Mouse (Mus musculus): ENCODE data around the gene Zfp30. TPM values are rescaled to one million over a fixed set of nuclear protein-coding genes. Genes with fewer than 3 reads are reported as not detected.
A peak's percentile ranks its signal among the peaks of the same experiment; 100 is the strongest.

The Zfp30 gene
- total and polyA plus RNA-seq, 3 experiments: 1.4 to 2.7 TPM; not detected in 1

GRCm38 (mm10) chr7:29767058-29767686 lies 16.6 kb upstream of the Zfp30 start:
- DNase-seq (ENCODE audit: low read depth, low spot score): peak; percentile 91

GRCm38 (mm10) chr7:29768090-29768900 lies 15.5 kb upstream of the Zfp30 start, which contains the start of gene Zfp84:
Gene Zfp84 (plus strand): TSS chr7:29768552.
- Histone ChIP-seq H3K4me3 (ENCODE audit: control insufficient read depth in 1 of 2, insufficient read depth in 1 of 2, low read depth in 2 of 2, low read length in 2 of 2) (peak within 1 kb of the TSS; percentile 80 to 92), H3K36me3 (ENCODE audit: control insufficient read depth in 1 of 2, insufficient read depth in 2 of 2, low read length in 2 of 2) (peaks cover 0 to 8% of the 10 kb centered on the region in 2 experiments; a peak in 3 of 4 replicates), H3K27ac (ENCODE audit: control insufficient read depth, low read depth, low read length) (peak within 1 kb of the TSS; percentile 97), H3K79me2 (ENCODE audit: control insufficient read depth, insufficient read depth, low read length, poor library complexity) (peaks cover 21% of the 10 kb centered on the region), H3K27me3 (ENCODE audit: control insufficient read depth in 1 of 2, insufficient read depth in 2 of 2, low read length in 2 of 2) (no peaks in the 10 kb centered on the region), H3K9me3 (replicated peaks; ENCODE audit: insufficient read depth, low read length) (no peaks in the 10 kb centered on the region), H3K4me1 (ENCODE audit: control insufficient read depth in 1 of 2, insufficient read depth in 2 of 2, low read length in 2 of 2) (peaks cover 4 to 10% of the 10 kb centered on the region in 2 experiments; a peak in 2 of 4 replicates), H3K9ac (ENCODE audit: control insufficient read depth, low read depth, low read length, poor library complexity, severe bottlenecking) (peak within 1 kb of the TSS; percentile 93)
- DNase-seq (ENCODE audit: low read depth, low spot score): peak; percentile 96
- peak; percentile 51 to 83; a peak in 3 of 4 replicates for TF ChIP-seq POLR2A (IDR thresholded peaks at IDR 0.05; ENCODE audit: control insufficient read depth in 1 of 2, insufficient read depth in 1 of 2, low read depth in 1 of 2, low read length in 2 of 2, poor library complexity in 1 of 2)
- TF ChIP-seq NELFE (IDR thresholded peaks at IDR 0.05; ENCODE audit: low read depth, low read length): peak; percentile 71
- TF ChIP-seq NRF1 (IDR thresholded peaks at IDR 0.05; ENCODE audit: insufficient read depth, low read depth, low read length, poor library complexity, severe bottlenecking): no peak
- TF ChIP-seq ELF1 (IDR thresholded peaks at IDR 0.05; ENCODE audit: low read depth, low read length): peak; percentile 96
- peak in 2 of 3 experiments; percentile 4 to 12; a peak in 1 of 6 replicates for TF ChIP-seq CTCF (IDR thresholded peaks at IDR 0.05 in 2 of 3, conservative IDR thresholded peaks at IDR 0.05 in 1 of 3; ENCODE audit: control insufficient read depth in 1 of 3, insufficient read depth in 1 of 3, low read depth in 2 of 3, low read length in 3 of 3, poor library complexity in 1 of 3, severe bottlenecking in 1 of 3)
- 0 out of 2 replicates have a peak, but pooled peaks have one; percentile 40 for TF ChIP-seq USF1 (IDR thresholded peaks at IDR 0.05; ENCODE audit: low read depth, low read length)
- no peak for TF ChIP-seq TAL1 (IDR thresholded peaks at IDR 0.05; ENCODE audit: low read length)
- no peak for TF ChIP-seq USF2 (IDR thresholded peaks at IDR 0.05; ENCODE audit: borderline replicate concordance in 1 of 2, insufficient read depth in 1 of 2, low read depth in 1 of 2, low read length in 2 of 2)
- TF ChIP-seq JUND (IDR thresholded peaks at IDR 0.05; ENCODE audit: low read depth, low read length): no peak
- TF ChIP-seq E2F4 (IDR thresholded peaks at IDR 0.05; ENCODE audit: borderline replicate concordance, low read depth, low read length): no peak
- TF ChIP-seq POLR2AphosphoS2 (IDR thresholded peaks at IDR 0.05; ENCODE audit: low read length): 0 out of 2 replicates have a peak, but pooled peaks have one; percentile 52
- TF ChIP-seq MYC (IDR thresholded peaks at IDR 0.05; ENCODE audit: low read depth, low read length): peak; percentile 95
- TF ChIP-seq ZNF384 (IDR thresholded peaks at IDR 0.05; ENCODE audit: low read depth, low read length): 0 out of 2 replicates have a peak, but pooled peaks have one; percentile 8
- TF ChIP-seq TBP (IDR thresholded peaks at IDR 0.05; ENCODE audit: low read depth, low read length): peak; percentile 99
- peak; percentile 33; the same call in 1 of the 2 replicates for TF ChIP-seq MAZ (IDR thresholded peaks at IDR 0.05; ENCODE audit: low read depth, low read length)
- TF ChIP-seq HCFC1 (IDR thresholded peaks at IDR 0.05; ENCODE audit: low read depth, low read length): peak; percentile 95
- TF ChIP-seq ZMIZ1 (IDR thresholded peaks at IDR 0.05; ENCODE audit: low read depth, low read length): no peak; the same call in 1 of the 2 replicates
- peak; percentile 87 for TF ChIP-seq SIN3A (IDR thresholded peaks at IDR 0.05; ENCODE audit: low read length)
- TF ChIP-seq ZC3H11A (IDR thresholded peaks at IDR 0.05; ENCODE audit: low read depth, low read length): no peak
- TF ChIP-seq TCF12 (IDR thresholded peaks at IDR 0.05; ENCODE audit: low read depth, low read length): peak; percentile 25; the same call in 1 of the 2 replicates
- peak; percentile 58 for TF ChIP-seq CHD2 (IDR thresholded peaks at IDR 0.05; ENCODE audit: low read length)

More at GRCm38 (mm10) chr7:29767058-29767686, 16.6 kb upstream of the Zfp30 start:
- peak overlapping the region; percentile 80 to 92 for H3K4me3 ChIP-seq (ENCODE audit: control insufficient read depth in 1 of 2, insufficient read depth in 1 of 2, low read depth in 2 of 2, low read length in 2 of 2)
- peaks cover 21% of the 10 kb centered on the region for H3K79me2 ChIP-seq (ENCODE audit: control insufficient read depth, insufficient read depth, low read length, poor library complexity)
- H3K4me1 ChIP-seq (ENCODE audit: control insufficient read depth in 1 of 2, insufficient read depth in 2 of 2, low read length in 2 of 2): peaks cover 4 to 10% of the 10 kb centered on the region in 2 experiments; a peak in 2 of 4 replicates
- no peaks in the 10 kb centered on the region for H3K27me3 ChIP-seq (ENCODE audit: control insufficient read depth in 1 of 2, insufficient read depth in 2 of 2, low read length in 2 of 2)
- H3K9me3 ChIP-seq (replicated peaks; ENCODE audit: insufficient read depth, low read length): no peaks in the 10 kb centered on the region
- TF ChIP-seq JUND (IDR thresholded peaks at IDR 0.05; ENCODE audit: low read depth, low read length): peak; percentile 99
- TF ChIP-seq NRF1 (IDR thresholded peaks at IDR 0.05; ENCODE audit: insufficient read depth, low read depth, low read length, poor library complexity, severe bottlenecking): no peak
- TF ChIP-seq EP300 (IDR thresholded peaks at IDR 0.05; ENCODE audit: low read depth in 1 of 2, low read length in 2 of 2): 0 out of 4 replicates have a peak, but pooled peaks of 1 of the 2 experiments have one; percentile 6
- peak; percentile 96 for TF ChIP-seq HCFC1 (IDR thresholded peaks at IDR 0.05; ENCODE audit: low read depth, low read length)
- peak; percentile 93 for TF ChIP-seq SIN3A (IDR thresholded peaks at IDR 0.05; ENCODE audit: low read length)
- 0 out of 2 replicates have a peak, but pooled peaks have one; percentile 8 for TF ChIP-seq GATA1 (IDR thresholded peaks at IDR 0.05; ENCODE audit: low read depth, low read length)
- TF ChIP-seq SMC3 (IDR thresholded peaks at IDR 0.05; ENCODE audit: low read depth, low read length): no peak
- TF ChIP-seq ETS1 (IDR thresholded peaks at IDR 0.05; ENCODE audit: low read depth, low read length): no peak
- TF ChIP-seq ELF1 (IDR thresholded peaks at IDR 0.05; ENCODE audit: low read depth, low read length): peak; percentile 68
- TF ChIP-seq NELFE (IDR thresholded peaks at IDR 0.05; ENCODE audit: low read depth, low read length): peak; percentile 36; the same call in 1 of the 2 replicates
- TF ChIP-seq TCF12 (IDR thresholded peaks at IDR 0.05; ENCODE audit: low read depth, low read length): peak; percentile 47
- no peak; the same call in 1 of the 2 replicates for TF ChIP-seq ZMIZ1 (IDR thresholded peaks at IDR 0.05; ENCODE audit: low read depth, low read length)
- peak; percentile 66 for TF ChIP-seq TBP (IDR thresholded peaks at IDR 0.05; ENCODE audit: low read depth, low read length)
- no peak for TF ChIP-seq ZNF384 (IDR thresholded peaks at IDR 0.05; ENCODE audit: low read depth, low read length)
- TF ChIP-seq KAT2A (conservative IDR thresholded peaks at IDR 0.05; ENCODE audit: low read depth, low read length): peak; percentile 80
- TF ChIP-seq ZKSCAN1 (IDR thresholded peaks at IDR 0.05; ENCODE audit: low read depth, low read length): no peak
- TF ChIP-seq POLR2A (IDR thresholded peaks at IDR 0.05; ENCODE audit: control insufficient read depth in 1 of 2, insufficient read depth in 1 of 2, low read depth in 1 of 2, low read length in 2 of 2, poor library complexity in 1 of 2): peak in 1 of 2 experiments; percentile 50; a peak in 1 of 4 replicates
- peak; percentile 64 for TF ChIP-seq MXI1 (IDR thresholded peaks at IDR 0.05; ENCODE audit: low read depth, low read length)
- H3K27ac ChIP-seq (ENCODE audit: control insufficient read depth, low read depth, low read length): peak overlapping the region; percentile 41
- peak overlapping the region; percentile 70 for H3K9ac ChIP-seq (ENCODE audit: control insufficient read depth, low read depth, low read length, poor library complexity, severe bottlenecking)
- peaks cover 0 to 8% of the 10 kb centered on the region in 2 experiments; a peak in 2 of 4 replicates for H3K36me3 ChIP-seq (ENCODE audit: control insufficient read depth in 1 of 2, insufficient read depth in 2 of 2, low read length in 2 of 2)
